Mouse (Mus musculus) erythroblast, embryonic 14.5 days (primary cell): ENCODE results near the gene Gm867.

ENCODE experiments used
- GATA1 ChIP-seq: IDR thresholded peaks from 2 replicates; pipeline ENCODE4 v1.6.1; 2012; ENCODE audit warnings: low read length, inconsistent platforms, mixed read lengths
- TAL1 ChIP-seq: IDR thresholded peaks from 3 replicates; pipeline ENCODE4 v1.6.1; 2012; ENCODE audit warnings: low read length, inconsistent platforms, mixed read lengths

- no peak for TF ChIP-seq GATA1
- TF ChIP-seq TAL1 = no peak
Measured at GRCm38 (mm10) chr10:75950791-75951210, 10.3 kb upstream of the Gm867 start.
